15 mouse cellular contexts compared by ENCODE assay signal in genomic region chr6:105675099-105675498, GRCm38 (mm10). TPM values are rescaled to one million over a fixed set of nuclear protein-coding genes. Genes with fewer than 3 reads are reported as not detected.
DNase-seq lines count a peak whose midpoint lies in the region; ATAC-seq and TF ChIP-seq lines count a peak whose summit lies in the region.
"Had no signal": no experiment of that assay in that cellular context is flagged by ENCODE, and none has a peak within 500 bp of the region (broad histone marks: within the 10 kb centered on the region; RNA-seq: fewer than 3 reads in every experiment).

No protein-coding gene starts in this region.

- WGBS in lung, adult 2 months, result 30% methylated on average over 3 of the region's 3 CpGs

- no peak for TF ChIP-seq POLR2A in lung, adult 2 months (IDR thresholded peaks at IDR 0.05; ENCODE audit: borderline replicate concordance, extremely low read depth, low read depth, low read length)

- intact Hi-C loops in left cerebral cortex, postnatal 14 days (cut with DNase I), result no loop called here

- no peak overlapping the region for H3K4me3 ChIP-seq in lung, adult 2 months (replicated peaks; ENCODE audit: extremely low read depth, low read depth, low read length)
- H3K4me3 ChIP-seq: heart, embryonic 13.5 days; liver, embryonic 13.5 days; neural tube, embryonic 12.5 days had no signal

- no peak for DNase-seq in frontal cortex, postnatal 10 days (ENCODE audit: low spot score in 2 of 2)
- peak; percentile 82 for DNase-seq in brain, adult 2 months (ENCODE audit: low read depth, low spot score)
- peak; percentile 48 for DNase-seq in cerebellum, adult 9-11 months
- peak; percentile 40 to 61 for DNase-seq in left cerebral cortex, postnatal 14 days (ENCODE audit: low spot score in 2 of 2)
- no peak for DNase-seq in lung, adult 2 months
- DNase-seq: gastrocnemius, postnatal 10 days; liver, embryonic 13.5 days; lung, postnatal 36 days; midbrain, embryonic 14.5 days had no signal

- TF ChIP-seq CTCF in lung, adult 2 months (IDR thresholded peaks at IDR 0.05; ENCODE audit: insufficient read depth, low read length), result no peak

- H3K4me1 ChIP-seq in lung, adult 2 months (ENCODE audit: control insufficient read depth, insufficient read depth, low read length), result no peaks in the 10 kb centered on the region
- H3K4me1 ChIP-seq: liver, embryonic 13.5 days had no signal

- ATAC-seq in frontal cortex, adult (ENCODE audit: low TSS enrichment), result peak; percentile 58
- ATAC-seq in megakaryocyte-erythroid progenitor cell, adult 5-6 weeks (replicated peaks; ENCODE audit: low FRiP score, low TSS enrichment, poor library complexity, severe bottlenecking), result no peak
- ATAC-seq: activated CD4-positive, CD25-positive, alpha-beta regulatory T cell, adult 4 months; intestine, postnatal 0 days had no signal

RNA-seq across cellular contexts. Expression of gene Cntn4, which starts 2.4 kb away (rescaled TPM):
- 10 to 100 TPM; 41.1 to 51.9 TPM for total RNA-seq in left cerebral cortex, postnatal 14 days (2021)
- 0.12 TPM in 2 replicates for polyA plus RNA-seq in lung, adult 2 months (2012; rRNA removed)
- not detected in 2 replicates for total RNA-seq in megakaryocyte-erythroid progenitor cell, adult 5-6 weeks (2014; fragmentation: Nextera tagmentation)
- not detected in 2 replicates for total RNA-seq in megakaryocyte-erythroid progenitor cell, adult 5-6 weeks (2017)
- polyA plus RNA-seq: activated CD4-positive, CD25-positive, alpha-beta regulatory T cell, adult 4 months had no signal

Comparison
In these comparisons a context has a peak if more than half of its experiments do, and no peak if none do; other contexts are left out.
1. DNase-seq: peak in brain, adult 2 months (single experiment), cerebellum, adult 9-11 months (single experiment) and left cerebral cortex, postnatal 14 days (2 of 2); none in frontal cortex, postnatal 10 days (0 of 2) and lung, adult 2 months (single experiment).
2. RNA of gene Cntn4, which starts 2.4 kb away (total RNA-seq): 41.1 to 51.9 TPM in left cerebral cortex, postnatal 14 days; not detected in megakaryocyte-erythroid progenitor cell, adult 5-6 weeks; every median in the first group is over 10 times any median in the second.